Mouse (Mus musculus): Measurements from ENCODE around the gene Ccdc7a.
"Not testable (repeated sequence)": the region's sequence is repeated elsewhere in the genome, so short reads cannot be mapped to it uniquely, and the experiment has no call there.

The Ccdc7a gene

GRCm38 (mm10) chr8:129065417-129065816 is at the start of gene Ccdc7a:
TSS of gene Ccdc7a (minus strand) at chr8:129065517.
- DNase-seq (ENCODE audit: low spot score in 2 of 2): not testable (repeated sequence)

DNA sequence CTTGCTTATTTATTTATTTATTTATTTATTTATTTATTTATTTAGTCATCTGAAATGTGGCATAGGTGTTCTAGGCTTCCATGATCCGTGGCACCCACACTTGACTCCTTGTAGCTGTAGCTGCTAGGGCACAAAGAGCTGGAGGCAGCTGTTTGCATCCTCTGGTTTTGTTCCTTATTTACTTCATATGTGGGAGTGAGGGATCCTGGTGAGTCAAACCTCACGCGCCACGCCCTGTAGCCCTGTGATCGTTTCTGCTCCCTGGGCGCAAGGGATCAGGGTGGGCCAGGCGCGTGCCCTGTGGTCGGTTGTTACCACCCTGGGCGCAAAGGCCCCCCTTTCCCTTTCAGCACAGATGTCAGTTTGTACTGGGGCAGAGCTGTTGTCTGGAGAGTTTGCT is 1.5 kb upstream of the Ccdc7a start, which contains the start of gene Ccdc7b:
Gene Ccdc7b (plus strand): TSS at position 301 of the 400 bp plus-strand sequence.
- DNase-seq (ENCODE audit: low spot score in 2 of 2): not testable (repeated sequence)

DNA sequence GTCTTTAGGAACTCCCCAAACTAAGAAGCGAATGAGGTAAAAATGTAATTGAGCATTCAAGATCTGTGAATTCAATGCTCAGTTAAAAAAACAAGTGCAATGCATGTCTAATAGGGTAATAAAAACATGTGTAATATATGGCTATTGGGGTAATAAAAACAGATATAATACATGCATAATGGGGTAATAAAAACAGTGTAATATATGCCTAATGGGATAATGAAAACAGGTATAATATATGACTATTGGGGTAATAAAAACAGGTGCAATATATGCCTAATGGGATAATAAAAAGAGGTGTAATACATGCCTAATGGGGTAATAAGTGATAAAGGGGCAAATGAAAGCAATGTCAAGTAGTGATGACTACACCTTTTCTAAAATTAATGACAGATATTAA is 73.9 kb downstream of the Ccdc7a start:
- no peak for DNase-seq (ENCODE audit: low spot score in 2 of 2)

- not testable (repeated sequence) for DNase-seq (ENCODE audit: low spot score in 2 of 2)
Observed at GRCm38 (mm10) chr8:128948941-128949340, 116.4 kb downstream of the Ccdc7a start.

GRCm38 (mm10) chr8:128941022-128941641 is 124.2 kb downstream of the Ccdc7a start:
- DNase-seq (ENCODE audit: low spot score in 2 of 2): peak; percentile 29 to 56

GRCm38 (mm10) chr8:128933446-128933845 is 131.9 kb downstream of the Ccdc7a start:
- DNase-seq (ENCODE audit: low spot score in 2 of 2): no peak

- no peak for DNase-seq (ENCODE audit: low spot score in 2 of 2)
Observed at GRCm38 (mm10) chr8:128882719-128883118, 182.6 kb downstream of the Ccdc7a start.

- DNase-seq (ENCODE audit: low spot score in 2 of 2): no peak
Observed at GRCm38 (mm10) chr8:128843749-128844148, 221.6 kb downstream of the Ccdc7a start.

DNA sequence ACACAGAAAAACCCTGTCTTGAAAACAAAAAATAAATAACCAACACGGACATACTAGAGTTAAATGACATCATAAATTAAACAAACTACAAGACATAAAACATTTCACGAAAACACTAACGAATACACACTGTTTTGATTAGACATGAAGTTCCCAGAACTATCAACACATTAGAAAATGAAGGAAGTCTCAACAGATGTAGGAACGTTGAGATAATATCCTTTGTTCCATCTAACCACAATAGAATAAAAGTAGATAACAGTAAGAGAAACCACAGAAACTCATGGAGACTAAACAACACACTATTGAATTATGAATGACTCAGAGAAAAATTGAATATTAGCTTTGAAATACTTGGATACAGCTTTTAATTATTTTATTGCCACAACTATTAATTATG is 252.8 kb downstream of the Ccdc7a start:
- DNase-seq (ENCODE audit: low spot score in 2 of 2): no peak

DNA sequence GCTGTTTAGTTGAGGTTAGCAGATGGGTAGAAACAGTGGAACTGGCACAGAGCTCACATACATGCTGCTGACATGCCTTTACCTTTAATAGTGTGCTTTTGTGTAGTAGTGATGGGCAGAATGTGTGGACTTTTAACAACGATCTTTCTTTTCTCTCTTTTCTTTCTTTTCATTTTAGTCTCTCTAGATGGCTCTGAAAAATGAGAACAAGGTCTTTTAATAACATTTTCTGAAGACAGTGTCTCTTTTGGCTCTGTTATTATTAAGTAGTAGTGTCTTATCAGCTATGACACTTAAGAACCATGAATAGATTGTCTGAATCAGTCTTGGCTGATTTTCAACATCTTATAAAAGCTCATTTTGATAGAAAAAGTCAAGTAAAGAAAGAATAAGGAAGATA is 266.7 kb downstream of the Ccdc7a start, which contains the start of gene Gm3952:
Gene Gm3952 (minus strand): TSS at position 101 of the 400 bp plus-strand sequence.
- DNase-seq (ENCODE audit: low spot score in 2 of 2): no peak

GRCm38 (mm10) chr8:128735692-128736091 is 329.6 kb downstream of the Ccdc7a start:
- no peak for DNase-seq (ENCODE audit: low spot score in 2 of 2)

- DNase-seq (ENCODE audit: low spot score in 2 of 2): no peak
Observed at GRCm38 (mm10) chr8:128734118-128734517, 331.2 kb downstream of the Ccdc7a start.

- no peak for DNase-seq (ENCODE audit: low spot score in 2 of 2)
Observed at GRCm38 (mm10) chr8:128732254-128732653, 333.1 kb downstream of the Ccdc7a start.

DNA sequence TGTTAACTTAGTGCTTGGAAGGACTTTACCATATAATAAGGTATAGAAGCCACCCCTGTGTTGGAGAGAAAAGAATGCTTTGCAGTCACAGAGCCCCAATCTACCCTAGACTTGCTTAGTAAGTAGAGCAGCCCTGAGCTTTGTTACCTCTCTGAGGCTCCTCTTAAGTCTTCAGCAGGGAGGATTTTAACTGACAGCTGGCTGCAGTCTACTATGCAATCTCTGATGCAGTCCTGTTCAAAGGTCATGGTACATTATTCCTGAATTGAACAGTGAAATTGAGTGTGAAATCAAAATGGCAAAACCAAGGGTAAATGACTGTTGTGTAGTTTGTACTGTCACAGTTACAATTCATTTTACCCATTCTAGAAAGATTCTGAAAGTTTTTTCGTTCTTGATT is 338.1 kb downstream of the Ccdc7a start:
- DNase-seq (ENCODE audit: low spot score in 2 of 2): no peak

GRCm38 (mm10) chr8:128724819-128725218 is 340.5 kb downstream of the Ccdc7a start:
- DNase-seq (ENCODE audit: low spot score in 2 of 2): no peak

GRCm38 (mm10) chr8:128716184-128716583 is 349.1 kb downstream of the Ccdc7a start:
- no peak for DNase-seq (ENCODE audit: low spot score in 2 of 2)

- DNase-seq (ENCODE audit: low spot score in 2 of 2): peak; percentile 79 to 90
Observed at GRCm38 (mm10) chr8:128709261-128709660, 356.1 kb downstream of the Ccdc7a start.

- no peak for DNase-seq (ENCODE audit: low spot score in 2 of 2)
Observed at GRCm38 (mm10) chr8:128704836-128705235, 360.5 kb downstream of the Ccdc7a start.

DNA sequence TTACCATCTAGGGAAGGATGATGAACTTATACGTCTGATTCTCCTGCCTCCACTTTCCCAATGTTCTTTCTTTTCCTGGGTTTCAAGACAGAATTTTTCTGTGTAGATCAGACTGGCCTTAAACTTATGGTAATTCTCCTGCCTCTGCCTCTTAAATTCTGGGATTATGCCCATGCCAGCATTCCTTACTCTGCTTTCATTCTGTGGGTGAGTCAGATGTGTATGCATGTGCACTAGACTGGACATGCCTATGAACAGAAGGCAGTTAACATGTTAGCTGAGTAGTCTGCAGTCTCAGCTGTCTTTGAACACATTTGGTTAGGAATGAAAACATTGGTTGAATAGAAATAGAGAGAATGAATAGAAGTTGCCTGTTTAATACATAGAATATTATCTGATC is 360.9 kb downstream of the Ccdc7a start:
- no peak for DNase-seq (ENCODE audit: low spot score in 2 of 2)

DNA sequence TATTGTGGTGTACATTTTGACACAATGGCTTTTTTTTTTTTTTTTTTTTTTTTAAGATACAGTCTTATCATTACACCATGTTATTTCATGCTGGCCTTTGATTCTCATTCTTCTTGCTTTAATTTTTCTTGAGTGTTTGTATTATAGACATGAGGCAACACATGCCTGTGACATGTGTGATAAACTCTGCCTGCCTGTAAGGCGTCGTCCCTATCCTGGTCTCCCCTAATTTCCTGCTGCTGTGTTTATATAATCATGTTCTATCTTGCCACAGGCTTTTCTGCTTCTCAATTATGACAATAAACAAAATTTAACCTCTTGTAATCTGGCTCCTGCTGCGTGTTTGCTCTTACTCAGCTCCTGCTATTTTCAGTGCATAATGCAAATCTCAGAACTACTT is 367.4 kb downstream of the Ccdc7a start:
- no peak for DNase-seq (ENCODE audit: low spot score in 2 of 2)

- DNase-seq (ENCODE audit: low spot score in 2 of 2): no peak
Observed at GRCm38 (mm10) chr8:128696701-128697397, 368.5 kb downstream of the Ccdc7a start.

GRCm38 (mm10) chr8:128690056-128690455 is 375.3 kb downstream of the Ccdc7a start:
- no peak for DNase-seq (ENCODE audit: low spot score in 2 of 2)

DNA sequence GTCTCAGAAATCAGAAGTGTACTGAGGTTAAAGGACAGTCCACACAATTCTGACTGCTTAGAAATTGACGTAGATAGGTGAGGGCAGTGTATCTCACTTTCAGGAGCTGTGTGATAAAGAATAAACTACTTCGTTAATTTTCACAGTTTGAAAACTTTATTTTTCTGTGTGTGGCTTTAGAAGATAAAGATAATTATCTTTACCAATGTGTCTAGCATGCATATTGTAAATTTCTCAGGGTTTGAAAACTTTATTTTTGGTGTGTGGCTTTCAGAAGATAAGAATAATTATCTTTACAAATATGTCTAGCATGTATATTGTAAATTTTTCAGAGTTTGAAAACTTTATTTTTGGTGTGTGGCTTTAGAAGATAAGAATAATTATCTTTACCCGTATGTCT is 376.6 kb downstream of the Ccdc7a start:
- no peak for DNase-seq (ENCODE audit: low spot score in 2 of 2)

Measured in spleen, postnatal 10 days (tissue).